In the genomic region with DNA sequence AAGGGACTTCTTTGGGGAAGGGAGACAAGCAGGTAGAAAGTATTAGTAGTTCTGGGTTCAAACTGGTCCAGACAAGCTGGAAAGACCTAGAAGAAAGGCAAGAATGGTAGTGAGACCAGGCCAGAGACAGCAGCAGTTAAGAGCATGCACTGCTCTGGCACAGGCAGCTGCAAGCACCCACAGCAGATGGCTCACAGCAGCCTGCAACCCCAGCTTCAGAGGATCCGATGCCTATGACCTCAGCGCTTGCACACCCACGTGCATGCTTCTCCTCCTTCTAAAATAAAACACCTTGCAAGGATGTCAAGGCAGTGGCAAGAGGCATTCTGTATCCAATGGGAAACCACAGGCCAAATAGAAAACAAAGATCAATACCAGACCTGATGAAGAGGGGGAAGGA, we compare ENCODE assay signal across 18 mouse cellular contexts. TPM values are rescaled to one million over a fixed set of nuclear protein-coding genes. Genes with fewer than 3 reads are reported as not detected.
DNase-seq lines count a peak whose midpoint lies in the region; ATAC-seq and TF ChIP-seq lines count a peak whose summit lies in the region.
"Had no signal": no experiment of that assay in that cellular context is flagged by ENCODE, and none has a peak within 500 bp of the region (broad histone marks: within the 10 kb centered on the region; RNA-seq: fewer than 3 reads in every experiment).

No protein-coding gene starts in this region.

- no peak for TF ChIP-seq CTCF in left cerebral cortex, adult 2 months (IDR thresholded peaks at IDR 0.05)
- no peak for TF ChIP-seq CTCF in thymus, adult 2 months (IDR thresholded peaks at IDR 0.05; ENCODE audit: borderline replicate concordance, control insufficient read depth, extremely low read depth, insufficient read depth, low read length, poor library complexity)
- no peak for TF ChIP-seq CTCF in olfactory bulb, adult 2 months (IDR thresholded peaks at IDR 0.05; ENCODE audit: insufficient read depth, low read depth, low read length)

- 0 out of 2 replicates have a peak, but pooled peaks have one; percentile 41 for ATAC-seq in frontal cortex, adult (ENCODE audit: low TSS enrichment)
- ATAC-seq: liver, embryonic 12.5 days had no signal

- DNase-seq in frontal cortex, postnatal 14 days (ENCODE audit: low spot score in 2 of 2): no peak
- no peak for DNase-seq in left cerebral cortex, adult 2 months (ENCODE audit: extremely low spot score in 1 of 2, low spot score in 2 of 2)
- DNase-seq in left cerebral cortex, adult 18-20 months (ENCODE audit: low spot score in 2 of 2): no peak
- DNase-seq in thymus, postnatal 14 days: peak; percentile 37
- no peak for DNase-seq in thymus, adult 2 months
- DNase-seq in testis, postnatal 10 days (ENCODE audit: low spot score): no peak
- DNase-seq: adrenal gland, postnatal 14 days; cerebellum, adult 8-10 months; kidney, adult 18-20 months; kidney, postnatal 10 days; lung, adult 18-20 months; lung, postnatal 14 days had no signal

- H3K27ac ChIP-seq in left cerebral cortex, adult 2 months: peak overlapping the region; percentile 56
- H3K27ac ChIP-seq in thymus, adult 2 months (ENCODE audit: control insufficient read depth, insufficient read depth, low read length): no peak overlapping the region
- H3K27ac ChIP-seq in olfactory bulb, adult 2 months (ENCODE audit: insufficient read depth, low read depth, low read length): peak overlapping the region; percentile 62
- H3K27ac ChIP-seq: hindbrain, embryonic 12.5 days; liver, embryonic 12.5 days; neural tube, embryonic 15.5 days had no signal

- peaks cover 20% of the 10 kb centered on the region for H3K4me1 ChIP-seq in thymus, adult 2 months (replicated peaks; ENCODE audit: control insufficient read depth, insufficient read depth, low read length)
- peaks cover 20% of the 10 kb centered on the region for H3K4me1 ChIP-seq in olfactory bulb, adult 2 months (ENCODE audit: control insufficient read depth, insufficient read depth, low read length)

- 79% methylated on average over 3 of the region's 3 CpGs for WGBS in thymus, adult 2 months
- WGBS in olfactory bulb, adult 2 months: 39% methylated on average over 3 of the region's 3 CpGs

- TF ChIP-seq POLR2A in thymus, adult 2 months (IDR thresholded peaks at IDR 0.05; ENCODE audit: control insufficient read depth, extremely low read depth, insufficient read depth, low read length, poor library complexity): no peak
- no peak for TF ChIP-seq POLR2A in olfactory bulb, adult 2 months (IDR thresholded peaks at IDR 0.05; ENCODE audit: insufficient read depth, low read depth, low read length)

- H3K36me3 ChIP-seq in thymus, adult 2 months (ENCODE audit: control insufficient read depth, insufficient read depth, low read length): peaks cover 17% of the 10 kb centered on the region
- H3K36me3 ChIP-seq: hindbrain, embryonic 12.5 days; liver, embryonic 12.5 days; neural tube, embryonic 15.5 days had no signal

- H3K27me3 ChIP-seq in thymus, adult 2 months (ENCODE audit: control insufficient read depth, insufficient read depth, low read length): no peaks in the 10 kb centered on the region
- H3K27me3 ChIP-seq: heart, embryonic 12.5 days; hindbrain, embryonic 12.5 days; liver, embryonic 12.5 days; neural tube, embryonic 15.5 days had no signal

- intact Hi-C loops in left cerebral cortex, adult 2 months (cut with DNase I): no loop called here

- no peak overlapping the region for H3K4me3 ChIP-seq in left cerebral cortex, adult 2 months
- H3K4me3 ChIP-seq in thymus, adult 2 months (ENCODE audit: control insufficient read depth, insufficient read depth, low read length): no peak overlapping the region
- H3K4me3 ChIP-seq in olfactory bulb, adult 2 months (ENCODE audit: insufficient read depth, low read depth, low read length): no peak overlapping the region
- H3K4me3 ChIP-seq: heart, embryonic 12.5 days; hindbrain, embryonic 12.5 days; liver, embryonic 12.5 days; neural tube, embryonic 15.5 days had no signal

RNA-seq across cellular contexts. Expression of gene Ypel2, which starts 19.1 kb away (rescaled TPM):
- total RNA-seq in left cerebral cortex, adult 2 months (2021): 10 to 100 TPM; 42.8 to 45.5 TPM
- total RNA-seq in left cerebral cortex, adult 18-20 months (2021): 10 to 100 TPM; 46.1 to 46.4 TPM
- 16.0 and 16.2 TPM in 2 replicates for polyA plus RNA-seq in thymus, adult 2 months (2012; rRNA removed)
- polyA plus RNA-seq in olfactory bulb, adult 2 months (2012; ENCODE audit: insufficient read depth, insufficient read length, low replicate concordance, missing spikeins): not detected in 2 replicates
